Mouse (Mus musculus): Measurements from ENCODE around the gene Smarcd1.

DNA sequence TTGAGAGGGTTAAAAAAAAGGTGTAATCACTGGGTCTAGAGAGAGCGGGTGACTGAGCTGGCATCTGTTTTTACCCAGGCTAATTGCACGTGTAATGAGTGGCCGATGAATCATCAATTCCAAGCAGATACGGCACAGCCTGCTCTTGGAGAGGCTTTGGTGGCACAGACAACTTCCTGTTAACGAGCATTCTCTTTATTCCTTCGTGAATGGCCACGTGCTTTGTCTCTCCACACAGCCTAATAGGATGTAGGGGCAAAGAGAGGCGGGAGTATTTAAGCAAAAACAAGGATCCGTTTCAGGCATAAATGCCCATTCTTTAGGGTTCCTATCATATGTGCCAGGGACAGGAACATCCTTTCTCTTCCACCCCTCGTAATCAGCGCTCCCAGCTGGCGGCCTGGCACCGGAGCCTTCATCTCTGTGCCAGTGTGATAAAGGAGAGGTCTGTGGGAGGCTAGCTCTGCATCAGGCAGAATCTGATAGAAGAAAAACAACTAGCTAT, 13.5 kb downstream of the Smarcd1 start:
- TF ChIP-seq CTCF (IDR thresholded peaks at IDR 0.05; ENCODE audit: low read depth) (no peak), EP300 (optimal IDR thresholded peaks at IDR 0.05) (no peak)
